Mouse (Mus musculus) small intestine, adult 2 months (tissue): ENCODE results near the gene Mfsd2a.

Experiments
- CTCF ChIP-seq: fragments of 200-500 bp; IDR thresholded peaks from 2 replicates; pipeline ENCODE4 v1.5.1; 2012; ENCODE audit warnings: low read depth, mild to moderate bottlenecking, control low read depth, inconsistent platforms, low read length, moderate library complexity, mixed read lengths; ENCODE audit not compliant: insufficient replicate concordance, insufficient read length; ENCODE audit errors: extremely low read depth
- POLR2A ChIP-seq: fragments of 200-500 bp; IDR thresholded peaks from 2 replicates; pipeline ENCODE4 v1.6.1; 2012; ENCODE audit warnings: low read depth, mild to moderate bottlenecking, control low read depth, inconsistent platforms, low read length, moderate library complexity

GRCm38 (mm10) chr4:122897750-122898149, 63.2 kb downstream of the Mfsd2a start:
- TF ChIP-seq CTCF (no peak), POLR2A (no peak)
